Mouse (Mus musculus) myocyte (in vitro differentiated cells): ENCODE measurements around the gene Mgat2. TPM values are rescaled to one million over a fixed set of nuclear protein-coding genes. Genes with fewer than 3 reads are reported as not detected.

ENCODE experiments used
- H3K27me3 ChIP-seq: one replicate; pipeline ENCODE4 v1.6.1; 2011; ENCODE audit not compliant: control insufficient read depth, insufficient read depth, insufficient read length
- H3K36me3 ChIP-seq: one replicate; pipeline ENCODE4 v1.6.1; 2011; ENCODE audit not compliant: control insufficient read depth, insufficient read depth
- H3K4me2 ChIP-seq: one replicate; pipeline ENCODE4 v1.6.1; 2011; ENCODE audit warnings: low read depth, control low read depth
- H3K4me3 ChIP-seq: one replicate; pipeline ENCODE4 v1.5.1; 2011; ENCODE audit warnings: mild to moderate bottlenecking, control low read depth, moderate library complexity
- H3K79me2 ChIP-seq: one replicate; pipeline ENCODE4 v1.6.1; 2011; ENCODE audit not compliant: control insufficient read depth, insufficient read depth
- H3ac ChIP-seq: one replicate; pipeline ENCODE4 v1.6.1; 2011; ENCODE audit not compliant: control insufficient read depth, insufficient read length
- CEBPB ChIP-seq: IDR thresholded peaks from 2 replicates; pipeline ENCODE4 v1.6.1; 2011; ENCODE audit warnings: mild to moderate bottlenecking, moderate library complexity; ENCODE audit not compliant: poor library complexity, insufficient read depth, severe bottlenecking
- E2F4 ChIP-seq: IDR thresholded peaks from one replicate; pipeline ENCODE4 v1.6.1; 2011; ENCODE audit warnings: mild to moderate bottlenecking, control low read depth, moderate library complexity; ENCODE audit not compliant: insufficient read depth
- MAX ChIP-seq: IDR thresholded peaks from one replicate; pipeline ENCODE4 v1.6.1; 2011; ENCODE audit warnings: low read depth, mild to moderate bottlenecking, control low read depth
- MYOD1 ChIP-seq, 3 experiments: IDR thresholded peaks; one replicate each; pipeline ENCODE4 v1.6.1; 2011; ENCODE audit warnings: control low read depth in 2 of 3, low read depth in 2 of 3, mild to moderate bottlenecking in 2 of 3, moderate library complexity in 1 of 3; ENCODE audit not compliant: insufficient read length in 2 of 3, control insufficient read depth in 1 of 3
- MYOG ChIP-seq, 3 experiments: IDR thresholded peaks; one replicate each; pipeline ENCODE4 v1.6.1; 2011; ENCODE audit warnings: control low read depth in 2 of 3, low read depth in 2 of 3, mild to moderate bottlenecking in 2 of 3; ENCODE audit not compliant: insufficient read length in 2 of 3, control insufficient read depth in 1 of 3, insufficient read depth in 1 of 3
- POLR2A ChIP-seq: IDR thresholded peaks from one replicate; pipeline ENCODE4 v1.6.1; 2011; ENCODE audit warnings: low read depth, mild to moderate bottlenecking, control low read depth, moderate library complexity; ENCODE audit not compliant: insufficient read length
- POLR2AphosphoS2 ChIP-seq: IDR thresholded peaks from one replicate; pipeline ENCODE4 v1.6.1; 2011; ENCODE audit warnings: low read depth, control low read depth; ENCODE audit not compliant: insufficient read length
- REST ChIP-seq: IDR thresholded peaks from one replicate; pipeline ENCODE4 v1.6.1; 2011; ENCODE audit warnings: mild to moderate bottlenecking, control low read depth, moderate library complexity; ENCODE audit not compliant: insufficient read depth, insufficient read length
- SRF ChIP-seq: IDR thresholded peaks from one replicate; pipeline ENCODE4 v1.6.1; 2011; ENCODE audit warnings: low read depth; ENCODE audit not compliant: control insufficient read depth, insufficient read length
- TCF12 ChIP-seq: IDR thresholded peaks from one replicate; pipeline ENCODE4 v1.6.1; 2011; ENCODE audit warnings: mild to moderate bottlenecking, control low read depth; ENCODE audit not compliant: poor library complexity, insufficient read depth, severe bottlenecking
- TCF3 ChIP-seq: IDR thresholded peaks from one replicate; pipeline ENCODE4 v1.6.1; 2011; ENCODE audit warnings: low read depth, control low read depth; ENCODE audit not compliant: insufficient read length
- USF1 ChIP-seq: IDR thresholded peaks from one replicate; pipeline ENCODE4 v1.6.1; 2011; ENCODE audit warnings: low read depth, mild to moderate bottlenecking, control low read depth, moderate library complexity
- polyA plus RNA-seq: library from polyadenylated mRNA; unstranded; fragments of >200 nt; fragmentation: generic; extraction: Trizol; gene quantifications from one replicate; pipeline ENCODE4 v1.2.1, GENCODE M21; 2012; ENCODE audit warnings: missing spikeins

Mgat2 gene
- polyA plus RNA-seq, 1 experiment = 20.7 TPM

DNA sequence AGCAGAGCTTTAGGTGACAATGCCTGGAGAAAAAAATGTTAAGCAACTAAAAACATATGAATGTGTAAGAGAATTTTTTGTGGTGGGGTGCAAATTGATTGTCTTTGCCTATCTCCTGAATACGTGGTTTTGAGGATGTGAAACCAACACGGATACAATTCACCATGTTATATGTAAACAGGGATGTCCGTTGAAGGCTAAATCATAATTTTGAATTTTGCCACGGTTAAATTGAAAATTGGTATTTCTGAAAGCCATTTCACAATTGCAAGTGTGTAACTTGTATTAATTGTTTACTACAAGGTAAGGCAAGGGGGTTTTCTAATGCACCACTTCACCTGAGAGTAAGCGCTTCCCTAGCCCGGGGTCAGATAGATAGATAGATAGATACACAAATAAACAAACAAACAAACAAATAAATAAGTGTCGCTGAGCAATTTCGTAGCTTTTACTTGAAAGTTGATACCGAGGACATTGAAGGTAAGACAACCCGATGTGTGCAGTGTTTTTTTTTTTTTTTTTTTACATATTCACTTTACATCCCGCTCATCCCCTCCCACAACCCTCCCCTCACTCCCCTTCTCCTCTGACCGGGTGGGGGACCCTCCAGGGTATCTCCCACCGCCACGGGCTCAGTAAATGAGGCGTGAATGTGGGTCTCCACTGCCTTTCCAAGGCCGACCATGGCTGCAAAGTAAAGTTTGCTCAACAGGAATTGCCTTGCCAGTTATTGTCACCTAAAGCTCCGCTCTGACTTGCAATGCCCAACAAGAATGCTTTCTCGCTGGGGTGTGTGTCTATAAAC lies 16.1 kb upstream of the Mgat2 start:
- no peak for TF ChIP-seq E2F4
- no peak for TF ChIP-seq POLR2A
- no peak for TF ChIP-seq MAX
- TF ChIP-seq MYOD1 (IDR thresholded peaks at IDR 0.05; ENCODE audit: control insufficient read depth in 1 of 3, insufficient read length in 2 of 3, low read depth in 2 of 3) = no peak
- no peak for TF ChIP-seq SRF
- TF ChIP-seq REST = no peak
- TF ChIP-seq TCF3 = no peak
- Histone ChIP-seq H3K36me3 (no peaks in the 10 kb centered on the region), H3ac (peak overlapping the region; percentile 51), H3K4me2 (peak overlapping the region; percentile 93), H3K4me3 (peak overlapping the region; percentile 86), H3K79me2 (peaks cover 5% of the 10 kb centered on the region), H3K27me3 (no peaks in the 10 kb centered on the region)

DNA sequence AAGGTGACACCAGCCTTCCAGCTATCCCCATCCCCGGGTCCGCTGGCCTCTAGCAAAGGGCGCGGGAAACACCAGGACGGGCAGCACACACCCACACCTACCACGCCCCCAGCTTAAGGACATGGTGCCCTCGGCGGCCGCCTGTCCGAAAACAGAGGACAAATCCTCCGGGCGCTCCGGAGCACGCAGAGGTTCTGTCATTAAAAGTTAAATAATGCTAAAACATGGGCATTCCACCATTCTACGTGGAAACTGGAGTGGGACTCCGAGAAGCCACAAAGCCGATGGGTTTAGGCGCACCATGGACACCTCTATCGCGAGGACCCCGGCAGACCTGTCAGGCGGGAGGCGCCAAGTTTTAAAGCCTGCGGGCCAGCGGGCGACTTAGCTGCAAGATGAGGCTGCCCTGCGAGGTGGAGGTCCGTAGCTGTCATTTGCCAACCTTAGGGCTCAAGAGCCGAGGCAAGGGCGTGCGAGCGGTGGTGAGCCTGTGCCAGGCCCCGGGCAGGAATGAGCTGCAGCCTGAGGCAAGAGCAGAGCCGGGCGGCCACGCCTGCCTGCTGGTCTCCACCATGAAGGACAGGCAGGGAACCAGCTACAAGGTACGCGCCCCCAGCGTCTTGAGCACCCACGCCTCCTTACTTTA lies 15.4 kb upstream of the Mgat2 start, which contains the start of gene Lrr1:
Gene Lrr1 (plus strand): TSS at position 354 of the 646 bp plus-strand sequence.
- H3K4me3 ChIP-seq = peak within 1 kb of the TSS; percentile 86
- H3K27me3 ChIP-seq = no peaks in the 10 kb centered on the region
- H3K79me2 ChIP-seq = peaks cover 5% of the 10 kb centered on the region
- peak; percentile 59 for TF ChIP-seq POLR2A
- no peak for TF ChIP-seq TCF3
- no peak for TF ChIP-seq TCF12
- TF ChIP-seq MYOD1 (IDR thresholded peaks at IDR 0.05; ENCODE audit: control insufficient read depth in 1 of 3, insufficient read length in 2 of 3, low read depth in 2 of 3) = peak in 1 of 3 experiments; percentile 3
- peak; percentile 97 for TF ChIP-seq MAX
- no peak for TF ChIP-seq SRF
- peak; percentile 100 for TF ChIP-seq E2F4
- peak in 1 of 3 experiments; percentile 13 for TF ChIP-seq MYOG (IDR thresholded peaks at IDR 0.05; ENCODE audit: control insufficient read depth in 1 of 3, insufficient read depth in 1 of 3, insufficient read length in 2 of 3, low read depth in 2 of 3)
- TF ChIP-seq CEBPB = no peak
- no peak for TF ChIP-seq USF1
- TF ChIP-seq POLR2AphosphoS2 = peak; percentile 36
- H3K36me3 ChIP-seq = no peaks in the 10 kb centered on the region
- peak within 1 kb of the TSS; percentile 51 for H3ac ChIP-seq
- H3K4me2 ChIP-seq = peak within 1 kb of the TSS; percentile 93

DNA sequence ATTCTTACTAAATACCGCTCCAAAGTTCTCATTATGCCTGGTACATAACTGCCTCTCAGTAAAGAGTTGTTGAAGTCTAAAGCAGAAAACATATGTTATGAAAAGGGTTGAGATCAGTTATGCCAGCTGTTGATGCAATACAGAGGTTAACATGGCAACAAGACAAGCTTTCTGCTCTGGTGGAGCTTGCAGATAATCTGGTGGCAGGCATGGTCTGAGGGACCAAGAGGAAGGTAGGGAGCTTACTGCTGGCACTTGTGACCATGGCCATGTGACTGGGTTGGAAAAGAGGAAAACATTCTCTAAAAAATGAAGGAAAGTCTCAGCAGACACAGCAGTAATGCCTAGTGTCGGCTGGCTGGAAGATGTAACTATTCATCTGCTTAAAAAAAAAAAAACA lies 12.7 kb upstream of the Mgat2 start:
- no peak overlapping the region for H3K4me3 ChIP-seq
- no peaks in the 10 kb centered on the region for H3K27me3 ChIP-seq
- H3K36me3 ChIP-seq = no peaks in the 10 kb centered on the region
- TF ChIP-seq MAX (no peak), REST (no peak), CEBPB (no peak), MYOD1 (IDR thresholded peaks at IDR 0.05; ENCODE audit: control insufficient read depth in 1 of 3, insufficient read length in 2 of 3, low read depth in 2 of 3) (no peak), TCF12 (no peak), USF1 (no peak), MYOG (IDR thresholded peaks at IDR 0.05; ENCODE audit: control insufficient read depth in 1 of 3, insufficient read depth in 1 of 3, insufficient read length in 2 of 3, low read depth in 2 of 3) (no peak), POLR2AphosphoS2 (no peak), E2F4 (no peak), TCF3 (no peak), POLR2A (no peak), SRF (no peak)
- no peak overlapping the region for H3ac ChIP-seq
- no peak overlapping the region for H3K4me2 ChIP-seq
- H3K79me2 ChIP-seq = peaks cover 5% of the 10 kb centered on the region

DNA sequence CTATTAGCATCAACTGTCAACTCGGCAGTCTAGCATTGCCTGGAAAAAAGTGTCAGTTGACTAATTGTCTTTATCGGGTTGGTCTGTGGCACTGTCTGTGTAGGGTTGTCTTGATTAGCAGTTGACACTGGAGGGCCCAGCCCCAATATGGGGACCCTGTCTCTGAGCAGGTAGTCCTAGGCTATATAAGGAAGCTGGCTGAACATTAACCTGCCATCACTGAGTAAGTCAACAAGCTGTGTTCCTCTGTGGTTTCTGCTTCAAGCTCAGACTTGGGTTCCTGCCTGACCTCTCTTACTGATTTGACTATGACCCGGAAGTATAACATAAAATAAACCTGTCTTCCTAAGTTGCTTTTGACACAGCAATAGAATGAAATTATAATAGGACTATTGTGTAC lies 8.0 kb upstream of the Mgat2 start:
- Histone ChIP-seq H3ac (no peak overlapping the region), H3K79me2 (no peaks in the 10 kb centered on the region), H3K4me3 (no peak overlapping the region), H3K36me3 (no peaks in the 10 kb centered on the region), H3K27me3 (no peaks in the 10 kb centered on the region), H3K4me2 (no peak overlapping the region)
- no peak for TF ChIP-seq TCF3
- TF ChIP-seq SRF = no peak
- no peak for TF ChIP-seq MAX
- no peak for TF ChIP-seq CEBPB
- no peak for TF ChIP-seq USF1

DNA sequence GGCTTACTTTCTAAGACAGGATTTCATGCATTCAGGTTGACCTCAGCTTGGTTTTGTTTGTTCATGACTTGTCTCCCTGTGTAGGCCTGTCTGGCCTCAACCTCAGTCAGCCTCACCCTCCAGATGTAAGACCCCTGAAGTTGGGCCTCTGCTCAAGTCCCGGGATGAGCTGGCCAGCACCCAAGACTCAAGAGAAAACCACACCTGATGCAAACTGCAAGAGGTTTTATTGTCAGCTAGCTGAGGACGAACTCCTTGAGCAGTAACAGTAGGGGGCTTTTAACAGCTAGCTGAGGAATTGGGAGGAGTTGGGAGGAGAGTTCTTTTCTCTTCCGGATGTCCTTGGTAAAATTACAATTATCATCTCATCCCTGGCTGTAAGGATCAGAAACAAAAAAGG lies 6.4 kb upstream of the Mgat2 start:
- no peak overlapping the region for H3K4me2 ChIP-seq
- no peak overlapping the region for H3K4me3 ChIP-seq
- peaks cover 5% of the 10 kb centered on the region for H3K36me3 ChIP-seq
- no peaks in the 10 kb centered on the region for H3K27me3 ChIP-seq
- no peak overlapping the region for H3ac ChIP-seq
- H3K79me2 ChIP-seq = peaks cover 4% of the 10 kb centered on the region
- TF ChIP-seq TCF12 = no peak
- TF ChIP-seq E2F4 = no peak
- TF ChIP-seq TCF3 = no peak
- TF ChIP-seq MYOG (IDR thresholded peaks at IDR 0.05; ENCODE audit: control insufficient read depth in 1 of 3, insufficient read depth in 1 of 3, insufficient read length in 2 of 3, low read depth in 2 of 3) = no peak
- TF ChIP-seq MAX = no peak
- no peak for TF ChIP-seq POLR2AphosphoS2
- no peak for TF ChIP-seq SRF
- no peak for TF ChIP-seq USF1
- no peak for TF ChIP-seq REST
- no peak for TF ChIP-seq POLR2A
- no peak for TF ChIP-seq CEBPB
- TF ChIP-seq MYOD1 (IDR thresholded peaks at IDR 0.05; ENCODE audit: control insufficient read depth in 1 of 3, insufficient read length in 2 of 3, low read depth in 2 of 3) = no peak
